Mouse (Mus musculus) embryo, embryonic 9.5 days (tissue): Measurements from ENCODE around the gene D8Ertd738e.
A peak's percentile ranks its signal among the peaks of the same experiment; 100 is the strongest.

Experiments used
- DNase-seq: peaks from one replicate; pipeline ENCODE4 v3.0.0-alpha.2; 2017; ENCODE audit errors: extremely low spot score

The D8Ertd738e gene

GRCm38 (mm10) chr8:84202938-84203917 is 46.3 kb downstream of the D8Ertd738e start:
- peak; percentile 74 for DNase-seq

- no peak for DNase-seq
Measured at GRCm38 (mm10) chr8:84202466-84202865, 47.1 kb downstream of the D8Ertd738e start.

- no peak for DNase-seq
Measured at GRCm38 (mm10) chr8:84201545-84202245, 47.8 kb downstream of the D8Ertd738e start.

GRCm38 (mm10) chr8:84200652-84201544 is 48.6 kb downstream of the D8Ertd738e start:
- DNase-seq = peak; percentile 68

GRCm38 (mm10) chr8:84200126-84200555 is 49.4 kb downstream of the D8Ertd738e start:
- DNase-seq = peak; percentile 27

- no peak for DNase-seq
Measured at GRCm38 (mm10) chr8:84199348-84200125, 50.0 kb downstream of the D8Ertd738e start.

GRCm38 (mm10) chr8:84198871-84199270 is 50.6 kb downstream of the D8Ertd738e start:
- DNase-seq = no peak

GRCm38 (mm10) chr8:84197922-84198774 is 51.4 kb downstream of the D8Ertd738e start:
- peak; percentile 91 for DNase-seq

GRCm38 (mm10) chr8:84197141-84197921 is 52.2 kb downstream of the D8Ertd738e start:
- peak; percentile 97 for DNase-seq
